Mouse (Mus musculus): ENCODE results near the gene Map2k6. TPM values are rescaled to one million over a fixed set of nuclear protein-coding genes. Genes with fewer than 3 reads are reported as not detected.

The Map2k6 gene
- polyA plus RNA-seq, 1 experiment from 2014 or later: 3.4 TPM

- no peaks in the 10 kb centered on the region for H3K27me3 ChIP-seq (replicated peaks; ENCODE audit: control insufficient read depth, insufficient read depth, low read length)
- no peaks in the 10 kb centered on the region for H3K9me3 ChIP-seq (ENCODE audit: control insufficient read depth)
- no peak overlapping the region for H3K27ac ChIP-seq (ENCODE audit: low read depth, low read length)
- peak overlapping the region; percentile 57 for H3K4me3 ChIP-seq (ENCODE audit: low read depth, low read length)
- ATAC-seq: no peak
- no peak overlapping the region for H3K9ac ChIP-seq (ENCODE audit: low read depth, low read length)
- H3K4me2 ChIP-seq (replicated peaks; ENCODE audit: low read depth): peak overlapping the region; percentile 62
- no peaks in the 10 kb centered on the region for H3K36me3 ChIP-seq (ENCODE audit: control insufficient read depth, insufficient read depth)
- no peaks in the 10 kb centered on the region for H3K4me1 ChIP-seq (replicated peaks; ENCODE audit: control insufficient read depth, insufficient read depth, low read length)
- WGBS: 22% methylated on average over 1 of the region's 1 CpGs
- no peak for TF ChIP-seq CTCF (IDR thresholded peaks at IDR 0.05; ENCODE audit: low read depth)
These were observed 1.4 kb downstream of the Map2k6 start for GRCm38 (mm10) chr11:110400283-110400682.

DNA sequence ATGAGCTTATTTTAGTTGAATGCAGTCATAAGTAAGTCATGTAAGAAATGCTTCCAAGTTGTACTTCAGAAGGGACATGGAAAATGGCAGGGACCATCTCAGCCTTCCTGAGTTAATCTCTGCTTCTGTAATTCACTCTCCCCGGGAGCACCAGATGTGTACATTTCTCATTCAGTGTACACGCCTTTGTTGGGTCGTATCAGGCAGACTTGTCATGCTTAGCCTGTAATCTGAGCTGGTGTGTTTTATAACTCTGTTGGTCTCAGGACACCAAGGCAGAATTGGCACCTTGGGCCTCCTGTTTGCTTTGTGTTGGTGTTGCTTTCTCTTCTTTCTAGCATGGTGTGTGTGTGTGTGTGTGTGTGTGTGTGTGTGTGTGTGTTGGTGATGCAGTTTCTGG is 3.7 kb downstream of the Map2k6 start:
- Histone ChIP-seq H3K36me3 (ENCODE audit: control insufficient read depth, insufficient read depth) (no peaks in the 10 kb centered on the region), H3K4me2 (replicated peaks; ENCODE audit: low read depth) (0 out of 2 replicates have a peak overlapping the region, but pooled peaks have one; percentile 0), H3K9ac (ENCODE audit: low read depth, low read length) (no peak overlapping the region), H3K4me1 (replicated peaks; ENCODE audit: control insufficient read depth, insufficient read depth, low read length) (no peaks in the 10 kb centered on the region), H3K27me3 (replicated peaks; ENCODE audit: control insufficient read depth, insufficient read depth, low read length) (no peaks in the 10 kb centered on the region), H3K4me3 (ENCODE audit: low read depth, low read length) (no peak overlapping the region), H3K27ac (ENCODE audit: low read depth, low read length) (no peak overlapping the region), H3K9me3 (ENCODE audit: control insufficient read depth) (no peaks in the 10 kb centered on the region)
- ATAC-seq: no peak; the same call in 1 of the 2 replicates
- 16% methylated on average over 3 of the region's 3 CpGs for WGBS
- no peak for TF ChIP-seq CTCF (IDR thresholded peaks at IDR 0.05; ENCODE audit: low read depth)

- H3K4me1 ChIP-seq (replicated peaks; ENCODE audit: control insufficient read depth, insufficient read depth, low read length): 0 out of 2 replicates have a peak, but pooled peaks cover 3% of the 10 kb centered on the region
- ATAC-seq: no peak
- no peaks in the 10 kb centered on the region for H3K27me3 ChIP-seq (replicated peaks; ENCODE audit: control insufficient read depth, insufficient read depth, low read length)
- no peaks in the 10 kb centered on the region for H3K9me3 ChIP-seq (ENCODE audit: control insufficient read depth)
- no peaks in the 10 kb centered on the region for H3K36me3 ChIP-seq (ENCODE audit: control insufficient read depth, insufficient read depth)
- no peak for TF ChIP-seq CTCF (IDR thresholded peaks at IDR 0.05; ENCODE audit: low read depth)
- no peak overlapping the region for H3K27ac ChIP-seq (ENCODE audit: low read depth, low read length)
- H3K4me2 ChIP-seq (replicated peaks; ENCODE audit: low read depth): no peak overlapping the region
- H3K4me3 ChIP-seq (ENCODE audit: low read depth, low read length): no peak overlapping the region
- no peak overlapping the region for H3K9ac ChIP-seq (ENCODE audit: low read depth, low read length)
- 61% methylated on average over 2 of the region's 2 CpGs for WGBS
These were observed 4.7 kb downstream of the Map2k6 start for GRCm38 (mm10) chr11:110403602-110404001.

DNA sequence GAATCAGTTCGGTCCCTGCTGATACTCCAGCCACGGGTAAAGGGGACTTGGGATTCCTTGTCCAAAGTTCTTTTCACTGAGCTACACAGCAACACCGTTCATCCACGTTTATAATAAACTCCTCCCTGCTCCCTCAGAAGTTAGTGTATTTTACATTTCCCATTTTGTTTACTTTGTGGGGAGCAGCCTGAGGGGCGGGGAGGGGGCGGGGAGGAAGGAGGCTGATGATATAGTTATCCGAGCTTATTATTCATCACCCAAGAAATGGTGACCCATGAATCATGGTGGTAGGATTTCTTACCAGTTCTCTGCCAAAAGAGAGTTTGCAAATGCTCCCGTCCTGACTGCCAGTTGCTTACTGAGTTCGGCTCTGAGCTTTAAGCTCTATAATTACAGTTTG is 6.7 kb downstream of the Map2k6 start:
- peak overlapping the region; percentile 5; the same call in 1 of the 2 replicates for H3K27ac ChIP-seq (ENCODE audit: low read depth, low read length)
- no peak for TF ChIP-seq CTCF (IDR thresholded peaks at IDR 0.05; ENCODE audit: low read depth)
- no peaks in the 10 kb centered on the region for H3K36me3 ChIP-seq (ENCODE audit: control insufficient read depth, insufficient read depth)
- H3K4me3 ChIP-seq (ENCODE audit: low read depth, low read length): peak overlapping the region; percentile 18
- 19% methylated on average over 9 of the region's 9 CpGs for WGBS
- H3K9me3 ChIP-seq (ENCODE audit: control insufficient read depth): no peaks in the 10 kb centered on the region
- peak overlapping the region; percentile 58 for H3K4me2 ChIP-seq (replicated peaks; ENCODE audit: low read depth)
- H3K4me1 ChIP-seq (replicated peaks; ENCODE audit: control insufficient read depth, insufficient read depth, low read length): 0 out of 2 replicates have a peak, but pooled peaks cover 3% of the 10 kb centered on the region
- H3K27me3 ChIP-seq (replicated peaks; ENCODE audit: control insufficient read depth, insufficient read depth, low read length): no peaks in the 10 kb centered on the region
- ATAC-seq: 0 out of 2 replicates have a peak, but pooled peaks have one; percentile 23
- H3K9ac ChIP-seq (ENCODE audit: low read depth, low read length): no peak overlapping the region

GRCm38 (mm10) chr11:110409131-110409530 is 10.2 kb downstream of the Map2k6 start:
- no peak overlapping the region for H3K4me2 ChIP-seq (replicated peaks; ENCODE audit: low read depth)
- 84% methylated on average over 12 of the region's 12 CpGs for WGBS
- H3K27ac ChIP-seq (ENCODE audit: low read depth, low read length): no peak overlapping the region
- no peaks in the 10 kb centered on the region for H3K9me3 ChIP-seq (ENCODE audit: control insufficient read depth)
- 0 out of 2 replicates have a peak, but pooled peaks cover 3% of the 10 kb centered on the region for H3K4me1 ChIP-seq (replicated peaks; ENCODE audit: control insufficient read depth, insufficient read depth, low read length)
- ATAC-seq: no peak
- H3K36me3 ChIP-seq (ENCODE audit: control insufficient read depth, insufficient read depth): no peaks in the 10 kb centered on the region
- no peak overlapping the region for H3K9ac ChIP-seq (ENCODE audit: low read depth, low read length)
- no peak overlapping the region for H3K4me3 ChIP-seq (ENCODE audit: low read depth, low read length)
- no peaks in the 10 kb centered on the region for H3K27me3 ChIP-seq (replicated peaks; ENCODE audit: control insufficient read depth, insufficient read depth, low read length)
- TF ChIP-seq CTCF (IDR thresholded peaks at IDR 0.05; ENCODE audit: low read depth): peak; percentile 39

DNA sequence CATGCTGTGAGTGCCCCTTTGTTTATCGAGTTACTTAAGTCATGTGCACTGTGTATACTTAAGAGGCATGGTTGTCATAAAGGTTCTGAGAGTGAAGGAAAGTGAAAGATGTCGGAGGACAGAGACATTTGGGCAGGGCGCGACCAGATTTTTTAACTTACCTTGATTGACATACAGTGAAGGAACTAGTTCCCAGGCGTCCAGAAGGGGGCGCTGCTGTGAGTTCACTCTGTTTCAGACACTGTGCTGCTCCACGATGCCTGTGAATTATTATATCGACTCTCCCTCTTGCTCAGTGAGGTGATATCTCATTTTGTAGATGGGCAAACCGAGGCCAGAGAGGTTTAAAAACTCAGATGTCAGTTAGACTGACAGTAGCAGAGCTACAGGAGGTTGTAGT is 10.9 kb downstream of the Map2k6 start:
- Histone ChIP-seq H3K27me3 (replicated peaks; ENCODE audit: control insufficient read depth, insufficient read depth, low read length) (no peaks in the 10 kb centered on the region), H3K4me2 (replicated peaks; ENCODE audit: low read depth) (no peak overlapping the region), H3K36me3 (ENCODE audit: control insufficient read depth, insufficient read depth) (no peaks in the 10 kb centered on the region), H3K4me3 (ENCODE audit: low read depth, low read length) (no peak overlapping the region), H3K4me1 (replicated peaks; ENCODE audit: control insufficient read depth, insufficient read depth, low read length) (0 out of 2 replicates have a peak, but pooled peaks cover 3% of the 10 kb centered on the region), H3K9me3 (ENCODE audit: control insufficient read depth) (no peaks in the 10 kb centered on the region), H3K27ac (ENCODE audit: low read depth, low read length) (no peak overlapping the region), H3K9ac (ENCODE audit: low read depth, low read length) (no peak overlapping the region)
- ATAC-seq: 0 out of 2 replicates have a peak, but pooled peaks have one; percentile 16
- peak; percentile 70 for TF ChIP-seq CTCF (IDR thresholded peaks at IDR 0.05; ENCODE audit: low read depth)
- WGBS: 59% methylated on average over 9 of the region's 9 CpGs
